Mouse (Mus musculus) ES-E14 (cell line): ENCODE data around the gene Cacnb4. TPM values are rescaled to one million over a fixed set of nuclear protein-coding genes. Genes with fewer than 3 reads are reported as not detected.

ENCODE experiments used
- DNase-seq: peaks from one replicate; pipeline ENCODE4 v3.0.0-alpha.2; 2013; ENCODE audit warnings: low read depth, low spot score
- H3K27ac ChIP-seq: 2 replicates; pipeline ENCODE4 v1.5.1; 2012; ENCODE audit warnings: low read depth, mild to moderate bottlenecking, low read length, moderate library complexity, mixed read lengths; ENCODE audit not compliant: poor library complexity, insufficient read depth, severe bottlenecking
- H3K36me3 ChIP-seq: 2 replicates; pipeline ENCODE4 v1.6.1; 2012; ENCODE audit warnings: mild to moderate bottlenecking, low read length, moderate library complexity, mixed read lengths; ENCODE audit not compliant: control insufficient read depth, poor library complexity, insufficient read depth, severe bottlenecking
- H3K4me1 ChIP-seq, 2 experiments: fragments of 150-350 bp in 1 of 2; sonication (generic) in 1 of 2; 2 replicates each; pipeline ENCODE4 v1.6.1; 2012; ENCODE audit warnings: low read length in 2 of 2, mild to moderate bottlenecking in 1 of 2, mixed read lengths in 1 of 2; ENCODE audit not compliant: control insufficient read depth in 2 of 2, insufficient read depth in 2 of 2, poor library complexity in 1 of 2
- H3K4me3 ChIP-seq, 2 experiments: fragments of 150-350 bp in 1 of 2; sonication (generic) in 1 of 2; 2 replicates each; pipeline ENCODE4 v1.5.1; 2012; ENCODE audit warnings: low read length in 2 of 2, low read depth in 1 of 2, mild to moderate bottlenecking in 1 of 2, mixed read lengths in 1 of 2; ENCODE audit not compliant: insufficient read depth in 1 of 2, poor library complexity in 1 of 2, severe bottlenecking in 1 of 2
- H3K9ac ChIP-seq: 2 replicates; pipeline ENCODE4 v1.6.1; 2012; ENCODE audit warnings: low read depth, mild to moderate bottlenecking, low read length, mixed read lengths; ENCODE audit not compliant: poor library complexity, insufficient read depth, severe bottlenecking
- H3K9me3 ChIP-seq: fragments of 150-350 bp; sonication (generic); 2 replicates; pipeline ENCODE4 v1.6.1; 2012; ENCODE audit warnings: low read depth, mild to moderate bottlenecking, low read length; ENCODE audit not compliant: control insufficient read depth, insufficient read depth
- CHD2 ChIP-seq: IDR thresholded peaks from 2 replicates; pipeline ENCODE4 v1.6.1; 2014; ENCODE audit warnings: mild to moderate bottlenecking, low read depth, low read length, inconsistent platforms
- HCFC1 ChIP-seq: IDR thresholded peaks from 2 replicates; pipeline ENCODE4 v1.6.1; 2012; ENCODE audit warnings: low read length, inconsistent platforms, borderline replicate concordance; ENCODE audit not compliant: insufficient read depth
- MAFK ChIP-seq: IDR thresholded peaks from 2 replicates; pipeline ENCODE4 v1.6.1; 2014; ENCODE audit warnings: mild to moderate bottlenecking, low read depth, low read length, inconsistent platforms; ENCODE audit not compliant: insufficient read depth
- ZC3H11A ChIP-seq: IDR thresholded peaks from 2 replicates; pipeline ENCODE4 v1.6.1; 2012; ENCODE audit warnings: low read depth, mild to moderate bottlenecking, inconsistent platforms, low read length, borderline replicate concordance
- ZNF384 ChIP-seq: IDR thresholded peaks from 2 replicates; pipeline ENCODE4 v1.6.1; 2012; ENCODE audit warnings: low read depth, low read length, inconsistent platforms
- in situ Hi-C, 2 experiments: fragments of 600-800 bp; cut with MboI; formaldehyde crosslinking; loops; one replicate each; pipeline ENCODE4 v1.15.1; 2025; ENCODE audit warnings: low sequenced_read_pairs in 2 of 2, inconsistent platforms in 1 of 2; ENCODE audit not compliant: unreplicated experiment in 2 of 2
- total RNA-seq: library from RNA; depleted of rRNA; stranded (reverse); fragments of 300-350 nt; gene quantifications from 2 replicates; pipeline ENCODE4 v1.2.3, GENCODE M21; 2012

Cacnb4 gene
- total RNA-seq, 1 experiment = 0.09 TPM

GRCm38 (mm10) chr2:52575637-52576175 lies 100.9 kb downstream of the Cacnb4 start:
- in situ Hi-C loops = loop anchor here in 1 of 2 experiments (25.0 kb wide), 2 partner anchors 313 to 413 kb away; no protein-coding TSS in a partner anchor
- no peak for DNase-seq
- no peak overlapping the region for H3K4me3 ChIP-seq
- H3K36me3 ChIP-seq = no peaks in the 10 kb centered on the region
- no peak overlapping the region for H3K27ac ChIP-seq
- H3K4me1 ChIP-seq = peaks cover 0 to 2% of the 10 kb centered on the region in 2 experiments; a peak in 1 of 4 replicates
- no peaks in the 10 kb centered on the region for H3K9me3 ChIP-seq
- no peak overlapping the region for H3K9ac ChIP-seq
- TF ChIP-seq ZC3H11A = no peak
- no peak for TF ChIP-seq CHD2
- no peak for TF ChIP-seq ZNF384
- no peak for TF ChIP-seq HCFC1
- TF ChIP-seq MAFK = no peak

DNA sequence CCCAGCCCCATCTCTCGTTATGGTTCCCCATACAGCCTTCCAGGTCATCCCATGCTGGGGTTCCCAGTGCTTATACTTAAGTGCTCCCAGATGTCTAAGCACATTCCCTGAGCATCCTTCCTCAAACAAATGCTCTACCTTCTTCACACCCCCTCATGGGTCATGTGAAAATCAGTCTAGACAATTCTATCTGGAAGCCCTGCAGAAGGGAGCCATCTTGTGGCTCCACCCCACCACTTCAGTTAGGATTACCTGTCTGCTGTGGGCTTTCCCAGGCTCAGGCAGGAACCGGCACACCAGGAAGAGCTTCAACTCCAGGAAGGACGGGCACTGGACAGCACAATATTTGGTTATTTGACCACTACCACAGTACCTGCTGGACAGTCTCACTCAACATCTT lies 101.7 kb downstream of the Cacnb4 start:
- DNase-seq = no peak
- Histone ChIP-seq H3K4me1 (peaks cover 0 to 2% of the 10 kb centered on the region in 2 experiments; a peak in 1 of 4 replicates), H3K27ac (no peak overlapping the region), H3K9ac (no peak overlapping the region), H3K9me3 (no peaks in the 10 kb centered on the region), H3K36me3 (no peaks in the 10 kb centered on the region), H3K4me3 (no peak overlapping the region)
- in situ Hi-C loops = loop anchor here in 1 of 2 experiments (25.0 kb wide), 2 partner anchors 313 to 413 kb away; no protein-coding TSS in a partner anchor
- TF ChIP-seq ZC3H11A (no peak), HCFC1 (no peak), MAFK (no peak), ZNF384 (no peak), CHD2 (no peak)

DNA sequence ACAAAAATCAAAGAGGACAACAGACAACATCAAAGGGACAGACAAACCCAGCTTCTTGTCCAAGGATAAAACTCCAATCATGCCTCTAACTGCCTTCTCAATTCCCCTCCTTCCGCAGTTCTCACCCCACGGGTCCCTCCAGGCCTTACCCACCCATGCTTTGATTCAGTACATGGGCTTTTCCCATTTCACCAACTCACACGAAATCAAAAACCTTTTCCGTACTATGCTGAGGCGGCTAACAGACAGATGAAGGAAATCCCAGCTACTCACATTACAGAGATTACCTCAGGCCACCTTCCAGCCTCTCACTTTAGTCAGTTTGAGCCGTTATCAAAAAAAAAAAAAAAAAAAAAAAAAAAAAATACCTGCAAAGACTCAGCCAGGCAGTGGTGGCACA lies 104.4 kb downstream of the Cacnb4 start:
- in situ Hi-C loops = no loop called here
- Histone ChIP-seq H3K9ac (no peak overlapping the region), H3K4me1 (no peaks in the 10 kb centered on the region), H3K4me3 (no peak overlapping the region), H3K27ac (no peak overlapping the region), H3K9me3 (no peaks in the 10 kb centered on the region), H3K36me3 (no peaks in the 10 kb centered on the region)
- no peak for DNase-seq
- TF ChIP-seq ZNF384 (0 out of 2 replicates have a peak, but pooled peaks have one; percentile 6), ZC3H11A (no peak)

DNA sequence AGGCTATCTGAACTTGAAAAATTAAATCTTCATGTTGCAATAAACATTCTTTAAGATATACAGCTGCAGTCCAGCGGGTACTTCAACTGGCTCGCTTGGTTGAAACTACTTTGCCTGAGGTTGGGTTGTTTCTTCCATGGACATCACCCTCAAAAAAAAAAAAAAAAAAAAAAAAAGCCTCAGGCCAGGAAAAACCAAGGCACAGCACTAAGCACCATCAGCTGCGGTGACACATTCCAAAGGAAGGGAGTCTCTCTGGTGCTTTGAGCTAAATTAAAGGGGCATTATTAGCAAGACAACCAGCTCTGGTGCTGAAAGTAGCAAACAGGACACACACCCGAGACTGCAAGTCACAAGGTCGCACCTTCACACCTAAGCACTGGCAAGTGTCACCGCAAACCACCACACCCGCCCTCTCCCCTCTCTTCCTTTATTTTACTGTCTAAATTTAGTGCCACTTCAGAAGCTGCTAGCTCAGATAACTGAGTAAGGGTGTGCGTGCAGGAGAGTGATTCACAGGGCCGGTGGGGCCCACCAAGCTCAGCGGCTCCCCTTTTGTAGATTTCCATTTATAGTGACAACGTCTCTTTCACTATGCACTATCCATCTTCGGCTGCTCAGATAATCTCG lies 105.2 kb downstream of the Cacnb4 start:
- Histone ChIP-seq H3K27ac (no peak overlapping the region), H3K9me3 (no peaks in the 10 kb centered on the region), H3K4me3 (no peak overlapping the region), H3K4me1 (no peaks in the 10 kb centered on the region), H3K36me3 (no peaks in the 10 kb centered on the region), H3K9ac (no peak overlapping the region)
- DNase-seq = no peak
- in situ Hi-C loops = no loop called here
- peak; percentile 91 for TF ChIP-seq ZNF384
- TF ChIP-seq CHD2 = no peak

GRCm38 (mm10) chr2:52570781-52571180 lies 105.8 kb downstream of the Cacnb4 start:
- in situ Hi-C loops = no loop called here
- Histone ChIP-seq H3K9ac (no peak overlapping the region), H3K4me1 (no peaks in the 10 kb centered on the region), H3K4me3 (no peak overlapping the region), H3K27ac (no peak overlapping the region), H3K9me3 (no peaks in the 10 kb centered on the region), H3K36me3 (no peaks in the 10 kb centered on the region)
- no peak for DNase-seq
- TF ChIP-seq ZNF384 (no peak), ZC3H11A (no peak), HCFC1 (no peak), CHD2 (no peak), MAFK (no peak)
